Mouse (Mus musculus): ENCODE measurements around the gene Ifna6. TPM values are rescaled to one million over a fixed set of nuclear protein-coding genes. Genes with fewer than 3 reads are reported as not detected.

Gene Ifna6
- not detected in 4 replicates for total RNA-seq (2023; ENCODE audit: inconsistent age)

DNA sequence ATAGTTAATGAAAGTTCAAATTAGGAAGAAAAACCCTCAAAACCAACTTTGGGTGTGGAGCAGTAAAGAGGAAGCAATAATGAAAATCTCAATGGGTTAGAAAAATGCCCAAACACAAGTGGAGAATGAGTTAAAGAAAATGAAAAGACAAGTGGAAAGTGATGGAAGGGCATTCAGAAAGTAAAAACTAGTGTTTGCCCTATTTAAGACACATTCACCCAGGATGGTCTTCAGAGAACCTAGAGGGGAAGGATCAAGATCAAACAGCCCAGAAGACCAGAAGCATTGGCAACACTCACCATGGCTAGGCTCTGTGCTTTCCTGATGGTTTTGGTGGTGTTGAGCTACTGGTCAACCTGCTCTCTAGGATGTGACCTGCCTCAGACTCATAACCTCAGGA, at the start of gene Ifna6:
Gene Ifna6 (plus strand): TSS at position 301 of the 400 bp plus-strand sequence.

DNA sequence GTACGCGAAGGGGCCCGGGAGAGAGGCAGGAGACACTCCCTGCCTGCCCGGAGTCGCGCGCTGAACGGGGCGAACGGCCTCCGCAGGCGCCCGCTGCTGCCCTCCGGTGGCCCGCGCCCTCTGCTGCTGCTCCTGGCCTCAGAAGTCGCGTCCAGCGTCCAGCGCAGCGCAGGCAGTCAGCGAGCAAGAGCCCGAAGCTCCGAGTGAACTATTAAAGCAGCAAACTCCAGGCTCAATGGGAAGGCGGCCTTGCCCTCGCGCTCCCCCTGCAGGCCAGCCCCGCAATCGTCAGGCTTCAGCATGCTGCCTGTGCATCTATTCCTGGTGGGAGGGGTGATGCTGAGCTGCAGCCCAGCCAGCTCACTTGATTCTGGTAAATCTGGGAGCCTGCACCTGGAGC, 47.7 kb upstream of the Ifna6 start, which contains the start of gene Gm13272:
Gene Gm13272 (plus strand): TSS at position 301 of the 400 bp plus-strand sequence.

DNA sequence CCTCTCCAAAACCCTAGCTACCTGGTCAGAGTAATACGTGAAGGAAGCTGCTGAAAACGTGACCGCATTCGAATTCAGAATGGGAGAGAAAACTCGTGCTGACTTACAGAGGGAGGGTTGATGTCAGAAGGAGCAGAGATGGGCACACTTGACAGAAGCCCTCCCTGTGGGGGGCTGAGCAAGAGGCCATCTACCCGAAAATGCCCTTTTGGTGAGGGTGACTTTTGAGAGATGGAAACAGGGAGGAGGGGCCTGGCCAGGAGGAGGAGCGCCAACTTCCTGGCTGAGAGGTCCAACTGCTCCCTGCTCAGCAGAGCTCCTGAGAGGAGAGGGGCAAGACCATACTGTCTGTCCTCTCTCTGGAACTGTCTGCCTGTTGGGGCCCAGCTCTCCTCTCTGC, 45.4 kb upstream of the Ifna6 start, which contains the start of gene Ifnz:
Gene Ifnz (plus strand): TSS at position 301 of the 400 bp plus-strand sequence.

DNA sequence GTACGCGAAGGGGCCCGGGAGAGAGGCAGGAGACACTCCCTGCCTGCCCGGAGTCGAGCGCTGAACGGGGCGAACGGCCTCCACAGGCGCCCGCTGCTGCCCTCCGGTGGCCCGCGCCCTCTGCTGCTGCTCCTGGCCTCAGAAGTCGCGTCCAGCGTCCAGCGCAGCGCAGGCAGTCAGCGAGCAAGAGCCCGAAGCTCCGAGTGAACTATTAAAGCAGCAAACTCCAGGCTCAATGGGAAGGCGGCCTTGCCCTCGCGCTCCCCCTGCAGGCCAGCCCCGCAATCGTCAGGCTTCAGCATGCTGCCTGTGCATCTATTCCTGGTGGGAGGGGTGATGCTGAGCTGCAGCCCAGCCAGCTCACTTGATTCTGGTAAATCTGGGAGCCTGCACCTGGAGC, 41.8 kb upstream of the Ifna6 start, which contains the start of gene Gm13276:
Gene Gm13276 (plus strand): TSS at position 301 of the 400 bp plus-strand sequence.

DNA sequence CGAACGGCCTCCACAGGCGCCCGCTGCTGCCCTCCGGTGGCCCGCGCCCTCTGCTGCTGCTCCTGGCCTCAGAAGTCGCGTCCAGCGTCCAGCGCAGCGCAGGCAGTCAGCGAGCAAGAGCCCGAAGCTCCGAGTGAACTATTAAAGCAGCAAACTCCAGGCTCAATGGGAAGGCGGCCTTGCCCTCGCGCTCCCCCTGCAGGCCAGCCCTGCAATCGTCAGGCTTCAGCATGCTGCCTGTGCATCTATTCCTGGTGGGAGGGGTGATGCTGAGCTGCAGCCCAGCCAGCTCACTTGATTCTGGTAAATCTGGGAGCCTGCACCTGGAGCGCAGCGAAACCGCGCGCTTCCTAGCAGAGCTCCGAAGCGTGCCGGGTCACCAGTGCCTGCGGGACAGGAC, 38.8 kb upstream of the Ifna6 start, which contains the start of gene Gm13277:
Gene Gm13277 (plus strand): TSS at position 231 of the 400 bp plus-strand sequence.

DNA sequence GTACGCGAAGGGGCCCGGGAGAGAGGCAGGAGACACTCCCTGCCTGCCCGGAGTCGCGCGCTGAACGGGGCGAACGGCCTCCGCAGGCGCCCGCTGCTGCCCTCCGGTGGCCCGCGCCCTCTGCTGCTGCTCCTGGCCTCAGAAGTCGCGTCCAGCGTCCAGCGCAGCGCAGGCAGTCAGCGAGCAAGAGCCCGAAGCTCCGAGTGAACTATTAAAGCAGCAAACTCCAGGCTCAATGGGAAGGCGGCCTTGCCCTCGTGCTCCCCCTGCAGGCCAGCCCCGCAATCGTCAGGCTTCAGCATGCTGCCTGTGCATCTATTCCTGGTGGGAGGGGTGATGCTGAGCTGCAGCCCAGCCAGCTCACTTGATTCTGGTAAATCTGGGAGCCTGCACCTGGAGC, 36.0 kb upstream of the Ifna6 start, which contains the start of gene Gm13278:
Gene Gm13278 (plus strand): TSS at position 301 of the 400 bp plus-strand sequence.

DNA sequence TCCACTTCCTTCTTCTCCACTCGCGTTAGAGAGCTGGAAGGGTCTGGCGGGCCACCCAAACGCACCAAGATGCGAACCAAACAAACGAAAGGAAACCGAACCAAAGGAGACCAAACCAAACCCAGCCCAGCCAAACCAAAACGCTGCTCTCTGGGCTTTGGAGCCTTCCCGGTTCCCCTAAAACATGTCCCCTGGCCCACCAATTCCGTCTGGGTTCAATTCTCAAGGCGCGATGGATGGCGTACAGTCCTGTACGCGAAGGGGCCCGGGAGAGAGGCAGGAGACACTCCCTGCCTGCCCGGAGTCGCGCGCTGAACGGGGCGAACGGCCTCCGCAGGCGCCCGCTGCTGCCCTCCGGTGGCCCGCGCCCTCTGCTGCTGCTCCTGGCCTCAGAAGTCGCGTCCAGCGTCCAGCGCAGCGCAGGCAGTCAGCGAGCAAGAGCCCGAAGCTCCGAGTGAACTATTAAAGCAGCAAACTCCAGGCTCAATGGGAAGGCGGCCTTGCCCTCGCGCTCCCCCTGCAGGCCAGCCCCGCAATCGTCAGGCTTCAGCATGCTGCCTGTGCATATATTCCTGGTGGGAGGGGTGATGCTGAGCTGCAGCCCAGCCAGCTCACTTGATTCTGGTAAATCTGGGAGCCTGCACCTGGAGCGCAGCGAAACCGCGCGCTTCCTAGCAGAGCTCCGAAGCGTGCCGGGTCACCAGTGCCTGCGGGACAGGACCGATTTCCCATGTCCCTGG, 33.1 kb upstream of the Ifna6 start, which contains the start of gene Gm13275:
Gene Gm13275 (plus strand): TSS at position 552 of the 740 bp plus-strand sequence.

DNA sequence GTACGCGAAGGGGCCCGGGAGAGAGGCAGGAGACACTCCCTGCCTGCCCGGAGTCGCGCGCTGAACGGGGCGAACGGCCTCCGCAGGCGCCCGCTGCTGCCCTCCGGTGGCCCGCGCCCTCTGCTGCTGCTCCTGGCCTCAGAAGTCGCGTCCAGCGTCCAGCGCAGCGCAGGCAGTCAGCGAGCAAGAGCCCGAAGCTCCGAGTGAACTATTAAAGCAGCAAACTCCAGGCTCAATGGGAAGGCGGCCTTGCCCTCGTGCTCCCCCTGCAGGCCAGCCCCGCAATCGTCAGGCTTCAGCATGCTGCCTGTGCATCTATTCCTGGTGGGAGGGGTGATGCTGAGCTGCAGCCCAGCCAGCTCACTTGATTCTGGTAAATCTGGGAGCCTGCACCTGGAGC, 30.1 kb upstream of the Ifna6 start, which contains the start of gene Gm13279:
Gene Gm13279 (plus strand): TSS at position 301 of the 400 bp plus-strand sequence.

DNA sequence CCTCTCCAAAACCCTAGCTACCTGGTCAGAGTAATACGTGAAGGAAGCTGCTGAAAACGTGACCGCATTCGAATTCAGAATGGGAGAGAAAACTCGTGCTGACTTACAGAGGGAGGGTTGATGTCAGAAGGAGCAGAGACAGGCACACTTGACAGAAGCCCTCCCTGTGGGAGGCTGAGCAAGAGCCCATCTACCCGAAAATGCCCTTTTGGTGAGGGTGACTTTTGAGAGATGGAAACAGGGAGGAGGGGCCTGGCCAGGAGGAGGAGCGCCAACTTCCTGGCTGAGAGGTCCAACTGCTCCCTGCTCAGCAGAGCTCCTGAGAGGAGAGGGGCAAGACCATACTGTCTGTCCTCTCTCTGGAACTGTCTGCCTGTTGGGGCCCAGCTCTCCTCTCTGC, 27.9 kb upstream of the Ifna6 start, which contains the start of gene Gm13285:
Gene Gm13285 (plus strand): TSS at position 301 of the 400 bp plus-strand sequence.

DNA sequence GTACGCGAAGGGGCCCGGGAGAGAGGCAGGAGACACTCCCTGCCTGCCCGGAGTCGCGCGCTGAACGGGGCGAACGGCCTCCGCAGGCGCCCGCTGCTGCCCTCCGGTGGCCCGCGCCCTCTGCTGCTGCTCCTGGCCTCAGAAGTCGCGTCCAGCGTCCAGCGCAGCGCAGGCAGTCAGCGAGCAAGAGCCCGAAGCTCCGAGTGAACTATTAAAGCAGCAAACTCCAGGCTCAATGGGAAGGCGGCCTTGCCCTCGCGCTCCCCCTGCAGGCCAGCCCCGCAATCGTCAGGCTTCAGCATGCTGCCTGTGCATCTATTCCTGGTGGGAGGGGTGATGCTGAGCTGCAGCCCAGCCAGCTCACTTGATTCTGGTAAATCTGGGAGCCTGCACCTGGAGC, 24.3 kb upstream of the Ifna6 start, which contains the start of gene Gm13287:
Gene Gm13287 (plus strand): TSS at position 301 of the 400 bp plus-strand sequence.

DNA sequence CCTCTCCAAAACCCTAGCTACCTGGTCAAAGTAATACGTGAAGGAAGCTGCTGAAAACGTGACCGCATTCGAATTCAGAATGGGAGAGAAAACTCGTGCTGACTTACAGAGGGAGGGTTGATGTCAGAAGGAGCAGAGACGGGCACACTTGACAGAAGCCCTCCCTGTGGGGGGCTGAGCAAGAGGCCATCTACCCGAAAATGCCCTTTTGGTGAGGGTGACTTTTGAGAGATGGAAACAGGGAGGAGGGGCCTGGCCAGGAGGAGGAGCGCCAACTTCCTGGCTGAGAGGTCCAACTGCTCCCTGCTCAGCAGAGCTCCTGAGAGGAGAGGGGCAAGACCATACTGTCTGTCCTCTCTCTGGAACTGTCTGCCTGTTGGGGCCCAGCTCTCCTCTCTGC, 22.0 kb upstream of the Ifna6 start, which contains the start of gene Gm13288:
Gene Gm13288 (plus strand): TSS at position 301 of the 400 bp plus-strand sequence.

DNA sequence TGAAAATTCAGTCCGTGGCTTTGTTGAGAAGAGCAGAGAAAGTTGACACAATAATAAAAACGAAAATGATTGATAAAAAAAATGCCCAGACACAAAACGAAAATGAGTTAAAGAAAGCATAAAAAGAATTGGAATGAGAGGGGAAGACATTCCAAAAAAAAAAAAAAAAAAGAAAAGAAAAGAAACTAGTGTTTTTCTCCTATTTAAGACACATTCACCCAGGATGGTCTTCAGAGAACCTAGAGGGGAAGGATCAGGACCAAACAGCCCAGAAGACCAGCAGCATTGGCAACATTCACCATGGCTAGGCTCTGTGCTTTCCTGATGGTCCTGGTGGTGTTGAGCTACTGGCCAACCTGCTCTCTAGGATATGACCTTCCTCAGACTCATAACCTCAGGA, 11.3 kb upstream of the Ifna6 start, which contains the start of gene Ifna7:
Gene Ifna7 (plus strand): TSS at position 301 of the 400 bp plus-strand sequence.

DNA sequence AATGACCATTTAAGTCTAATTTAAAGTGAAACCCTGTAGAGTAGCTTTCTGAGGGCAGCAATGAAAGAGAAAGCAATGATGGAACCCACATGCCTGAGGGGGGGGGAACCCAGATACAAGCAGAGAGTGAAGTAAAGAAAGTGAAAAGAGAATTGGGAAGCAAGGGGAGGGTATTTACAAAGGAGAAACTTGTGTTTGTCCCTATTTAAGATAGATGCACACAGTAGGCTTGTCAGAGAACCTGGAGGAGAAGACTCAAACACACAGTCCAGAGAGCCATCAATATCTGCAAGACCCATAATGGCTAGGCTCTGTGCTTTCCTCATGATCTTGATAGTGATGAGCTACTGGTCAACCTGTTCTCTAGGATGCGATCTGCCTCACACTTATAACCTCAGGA, 7.6 kb upstream of the Ifna6 start, which contains the start of gene Ifna11:
Gene Ifna11 (plus strand): TSS at position 301 of the 400 bp plus-strand sequence.

DNA sequence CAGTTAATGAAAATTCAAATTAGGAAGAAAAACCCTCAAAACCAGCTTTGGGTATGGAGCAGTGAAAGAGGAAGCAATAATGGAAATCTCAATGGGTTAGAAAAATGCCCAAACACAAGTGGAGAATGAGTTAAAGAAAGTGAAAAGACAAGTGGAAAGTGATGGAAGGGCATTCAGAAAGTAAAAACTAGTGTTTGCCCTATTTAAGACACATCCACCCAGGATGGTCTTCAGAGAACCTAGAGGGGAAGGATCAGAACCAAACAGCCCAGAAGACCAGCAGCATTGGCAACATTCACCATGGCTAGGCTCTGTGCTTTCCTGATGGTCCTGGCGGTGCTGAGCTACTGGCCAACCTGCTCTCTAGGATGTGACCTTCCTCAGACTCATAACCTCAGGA, 8.0 kb downstream of the Ifna6 start, which contains the start of gene Ifna5:
Gene Ifna5 (plus strand): TSS at position 301 of the 400 bp plus-strand sequence.

DNA sequence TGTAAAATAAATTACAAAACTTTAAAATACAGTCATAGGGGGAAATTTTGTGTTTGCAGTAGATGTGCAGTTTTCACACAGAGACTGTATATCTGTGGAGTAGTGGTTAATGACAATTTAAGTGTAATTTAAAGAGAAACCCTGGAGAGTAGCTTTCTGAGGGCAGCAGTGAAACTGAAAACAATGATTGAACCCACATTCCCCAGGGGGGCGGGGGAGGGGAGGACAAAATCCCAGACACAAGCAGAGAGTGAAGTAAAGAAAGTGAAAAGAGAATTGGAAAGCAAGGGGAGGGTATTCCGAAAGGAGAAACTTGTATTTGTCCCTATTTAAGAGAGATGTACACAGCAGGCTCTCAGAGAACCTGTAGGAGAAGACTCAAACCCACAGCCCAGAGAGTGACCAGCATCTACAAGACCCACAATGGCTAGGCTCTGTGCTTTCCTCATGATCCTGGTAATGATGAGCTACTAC, 14.3 kb downstream of the Ifna6 start, which contains the start of gene Ifna4:
Gene Ifna4 (plus strand): TSS at position 424 of the 474 bp plus-strand sequence.

DNA sequence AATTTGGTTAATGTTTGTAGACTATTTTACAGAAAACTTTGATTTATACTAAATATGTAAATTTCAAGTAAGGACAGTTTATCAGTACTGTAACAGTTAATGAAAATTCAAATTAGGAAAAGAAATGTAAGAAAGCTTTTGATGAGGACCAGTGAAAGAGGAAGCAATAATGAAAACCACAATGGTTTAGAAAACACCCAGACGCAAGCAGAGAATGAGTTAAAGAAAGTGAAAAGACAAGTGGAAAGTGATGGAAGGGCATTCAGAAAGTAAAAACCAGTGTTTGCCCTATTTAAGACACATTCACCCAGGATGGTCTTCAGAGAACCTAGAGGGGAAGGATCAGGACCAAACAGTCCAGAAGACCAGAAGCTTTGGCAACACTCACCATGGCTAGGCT, 22.5 kb downstream of the Ifna6 start, which contains the start of gene Ifna1:
Gene Ifna1 (plus strand): TSS at position 390 of the 400 bp plus-strand sequence.

Other genes starting within 250 kb of the Ifna6 start
- not detected in 4 replicates for gene Ifna9, start 235.0 kb upstream of the Ifna6 start, total RNA-seq (2023; ENCODE audit: inconsistent age)
- gene Ifna12, start 224.0 kb upstream of the Ifna6 start, total RNA-seq (2023; ENCODE audit: inconsistent age): not detected in 4 replicates
- not detected in 4 replicates for gene C87499, start 193.0 kb upstream of the Ifna6 start, total RNA-seq (2023; ENCODE audit: inconsistent age)
- gene Ifna13, start 183.0 kb upstream of the Ifna6 start, total RNA-seq (2023; ENCODE audit: inconsistent age): not detected in 4 replicates
- gene Ifna16, start 150.5 kb upstream of the Ifna6 start, total RNA-seq (2023; ENCODE audit: inconsistent age): not detected in 4 replicates
- gene Ifna2, start 143.5 kb upstream of the Ifna6 start, total RNA-seq (2023; ENCODE audit: inconsistent age): not detected in 4 replicates
- not detected in 4 replicates for gene Ifnab, start 136.1 kb upstream of the Ifna6 start, total RNA-seq (2023; ENCODE audit: inconsistent age)
- not detected in 4 replicates for gene Gm26566, start 105.6 kb upstream of the Ifna6 start, total RNA-seq (2023; ENCODE audit: inconsistent age)
- gene Klhl9, start 105.0 kb upstream of the Ifna6 start, total RNA-seq (2023; ENCODE audit: inconsistent age): 16.1 to 18.8 TPM (median 16.6 TPM) in 4 replicates
- not detected in 4 replicates for gene Gm13271, start 72.5 kb upstream of the Ifna6 start, total RNA-seq (2023; ENCODE audit: inconsistent age)
- not detected in 4 replicates for gene Gm13283, start 67.3 kb upstream of the Ifna6 start, total RNA-seq (2023; ENCODE audit: inconsistent age)
- gene Gm13290, start 53.6 kb upstream of the Ifna6 start, total RNA-seq (2023; ENCODE audit: inconsistent age): not detected in 4 replicates
- not detected in 4 replicates for gene Gm13289, start 50.5 kb upstream of the Ifna6 start, total RNA-seq (2023; ENCODE audit: inconsistent age)
- not detected in 4 replicates for gene Gm13272, start 47.6 kb upstream of the Ifna6 start, total RNA-seq (2023; ENCODE audit: inconsistent age)
- not detected in 4 replicates for gene Ifnz, start 45.3 kb upstream of the Ifna6 start, total RNA-seq (2023; ENCODE audit: inconsistent age)
- gene Gm13276, start 41.7 kb upstream of the Ifna6 start, total RNA-seq (2023; ENCODE audit: inconsistent age): not detected in 4 replicates
- not detected in 4 replicates for gene Gm13277, start 38.8 kb upstream of the Ifna6 start, total RNA-seq (2023; ENCODE audit: inconsistent age)
- gene Gm13278, start 35.9 kb upstream of the Ifna6 start, total RNA-seq (2023; ENCODE audit: inconsistent age): not detected in 4 replicates
- gene Gm13275, start 32.9 kb upstream of the Ifna6 start, total RNA-seq (2023; ENCODE audit: inconsistent age): not detected in 4 replicates
- gene Gm13279, start 30.0 kb upstream of the Ifna6 start, total RNA-seq (2023; ENCODE audit: inconsistent age): not detected in 4 replicates
- gene Gm13285, start 27.8 kb upstream of the Ifna6 start, total RNA-seq (2023; ENCODE audit: inconsistent age): 0.36 TPM in 1 of 4 replicates, not detected in the others
- gene Gm13287, start 24.2 kb upstream of the Ifna6 start, total RNA-seq (2023; ENCODE audit: inconsistent age): not detected in 4 replicates
- gene Gm13288, start 21.9 kb upstream of the Ifna6 start, total RNA-seq (2023; ENCODE audit: inconsistent age): not detected in 4 replicates
- gene Ifna7, start 11.2 kb upstream of the Ifna6 start, total RNA-seq (2023; ENCODE audit: inconsistent age): not detected in 4 replicates
- gene Ifna11, start 7.5 kb upstream of the Ifna6 start, total RNA-seq (2023; ENCODE audit: inconsistent age): not detected in 4 replicates
- gene Ifna5, start 8.1 kb downstream of the Ifna6 start, total RNA-seq (2023; ENCODE audit: inconsistent age): not detected in 4 replicates
- not detected in 4 replicates for gene Ifna4, start 14.4 kb downstream of the Ifna6 start, total RNA-seq (2023; ENCODE audit: inconsistent age)
- not detected in 4 replicates for gene Ifna1, start 22.7 kb downstream of the Ifna6 start, total RNA-seq (2023; ENCODE audit: inconsistent age)
- not detected in 4 replicates for gene Ifne, start 52.8 kb downstream of the Ifna6 start, total RNA-seq (2023; ENCODE audit: inconsistent age)

Data from B cell, adult (primary cell).